Mouse (Mus musculus) G1E-ER4 (cell line): Measurements from ENCODE around the gene Eif4h. TPM values are rescaled to one million over a fixed set of nuclear protein-coding genes. Genes with fewer than 3 reads are reported as not detected.

ENCODE experiments used
- GATA1 ChIP-seq: IDR thresholded peaks from one replicate; pipeline ENCODE4 v1.8.0; 2012; ENCODE audit warnings: low read length, inconsistent platforms
- polyA plus RNA-seq: library from polyadenylated mRNA; stranded (reverse); fragments of >175 nt; gene quantifications from 2 replicates; pipeline ENCODE4 v1.2.3, GENCODE M21; 2012

The Eif4h gene
- polyA plus RNA-seq: 348 and 404 TPM in 2 replicates

DNA sequence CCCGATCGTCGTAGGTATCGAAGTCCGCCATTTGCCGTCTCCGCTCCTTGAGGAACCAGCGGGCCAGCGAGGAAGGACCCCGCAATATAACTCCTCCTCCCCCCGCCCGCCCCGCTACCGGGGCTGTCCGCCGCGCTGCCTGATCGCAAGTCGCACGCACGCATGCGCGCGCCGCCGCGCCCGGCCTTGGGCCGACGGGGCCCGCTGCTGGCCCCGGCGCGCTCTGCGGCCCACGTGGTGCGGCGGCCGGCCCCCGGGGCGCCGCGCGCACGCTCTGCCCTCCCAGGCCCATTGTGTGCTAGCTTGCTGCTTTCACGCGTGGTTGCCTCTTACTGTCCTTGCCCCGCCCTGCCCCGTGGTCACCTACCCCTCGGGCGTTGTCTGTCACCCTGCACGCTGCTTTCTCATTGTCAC, at the start of gene Eif4h:
Gene Eif4h (minus strand): TSS at position 222 of the 414 bp plus-strand sequence.
- TF ChIP-seq GATA1: no peak

- TF ChIP-seq GATA1: no peak
Measured at GRCm38 (mm10) chr5:134688718-134689284, 49.5 kb upstream of the Eif4h start.

GRCm38 (mm10) chr5:134688086-134688717, 48.9 kb upstream of the Eif4h start, which contains the start of gene Limk1:
Gene Limk1, minus strand, starts transcription at chr5:134688598.
- no peak for TF ChIP-seq GATA1

DNA sequence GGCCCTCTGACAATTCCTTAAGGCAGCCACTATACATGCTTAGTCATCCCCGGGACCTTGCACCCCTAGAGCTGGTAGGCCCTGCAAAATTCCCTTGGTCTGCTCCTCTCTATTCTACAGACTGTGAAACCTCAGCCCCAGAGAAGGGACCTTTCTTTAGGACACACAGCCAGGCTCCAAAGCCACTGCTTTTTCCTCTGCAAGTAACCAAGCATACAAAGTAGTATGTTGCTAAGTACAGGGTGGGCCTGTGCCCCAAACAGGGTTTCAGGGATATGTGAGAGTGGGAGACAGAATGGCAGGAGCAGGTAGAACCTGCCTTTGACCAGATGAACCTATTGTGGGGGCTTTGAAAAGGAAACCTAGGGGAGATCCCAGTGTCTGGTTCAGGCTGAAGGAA, 47.9 kb upstream of the Eif4h start:
- no peak for TF ChIP-seq GATA1

GRCm38 (mm10) chr5:134686541-134686940, 47.3 kb upstream of the Eif4h start:
- no peak for TF ChIP-seq GATA1

DNA sequence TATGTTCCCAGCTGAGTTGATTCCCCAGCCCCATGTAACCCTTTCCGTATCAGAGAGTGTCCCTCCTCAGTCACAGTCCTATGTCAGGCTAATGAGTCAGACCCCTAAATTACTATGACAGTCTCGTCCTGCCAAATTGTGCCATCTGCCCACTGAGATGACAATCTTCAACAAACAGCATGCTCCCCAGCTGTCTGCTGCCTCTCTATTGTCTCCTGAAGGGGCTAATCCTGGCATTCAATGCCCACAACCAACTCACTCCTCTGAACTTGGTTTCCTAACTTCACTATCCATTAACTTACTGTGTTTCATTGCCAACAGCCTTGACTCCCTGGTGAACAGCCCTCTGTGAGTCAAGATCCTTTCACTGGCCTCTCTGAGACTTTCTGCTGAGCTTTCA, 45.1 kb upstream of the Eif4h start:
- no peak for TF ChIP-seq GATA1

GRCm38 (mm10) chr5:134683813-134684212, 44.5 kb upstream of the Eif4h start:
- TF ChIP-seq GATA1: no peak

GRCm38 (mm10) chr5:134680238-134680637, 40.9 kb upstream of the Eif4h start:
- TF ChIP-seq GATA1: no peak

DNA sequence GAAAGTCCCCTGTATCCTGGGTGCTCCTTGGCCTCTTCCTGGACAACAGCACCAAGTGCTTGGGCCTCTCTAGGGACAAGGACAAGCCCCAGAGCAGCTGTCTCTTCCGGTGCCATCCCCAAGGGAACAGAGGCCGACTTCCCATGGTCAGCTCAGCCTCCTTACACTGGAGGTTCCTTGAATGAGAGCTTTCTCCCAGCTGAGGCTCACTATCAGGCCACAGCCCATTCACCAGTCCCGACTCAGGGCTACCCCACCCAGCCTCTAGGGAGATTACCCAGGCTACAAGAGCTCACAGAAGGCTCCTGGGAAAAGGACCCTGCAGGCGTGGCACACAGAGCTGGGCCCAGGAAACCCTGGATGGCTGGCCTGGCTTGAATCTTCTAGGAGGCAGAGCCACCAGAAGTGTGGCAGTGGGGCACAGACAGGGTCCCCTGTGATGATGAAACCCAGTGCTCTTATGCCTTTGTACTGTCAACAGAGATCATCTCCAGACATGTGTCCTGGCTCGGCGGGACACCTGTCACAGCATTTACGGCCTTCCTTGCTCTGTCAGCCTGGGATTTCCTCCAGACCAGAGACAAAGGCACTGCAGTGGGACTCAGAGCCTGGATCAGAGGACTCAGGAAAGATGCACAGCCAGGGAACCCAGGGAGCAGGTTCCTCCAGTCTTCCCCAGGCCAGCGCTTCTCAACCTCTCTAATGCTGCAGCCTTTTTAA, 39.7 kb upstream of the Eif4h start:
- no peak for TF ChIP-seq GATA1

GRCm38 (mm10) chr5:134678031-134678430, 38.7 kb upstream of the Eif4h start:
- TF ChIP-seq GATA1: no peak

DNA sequence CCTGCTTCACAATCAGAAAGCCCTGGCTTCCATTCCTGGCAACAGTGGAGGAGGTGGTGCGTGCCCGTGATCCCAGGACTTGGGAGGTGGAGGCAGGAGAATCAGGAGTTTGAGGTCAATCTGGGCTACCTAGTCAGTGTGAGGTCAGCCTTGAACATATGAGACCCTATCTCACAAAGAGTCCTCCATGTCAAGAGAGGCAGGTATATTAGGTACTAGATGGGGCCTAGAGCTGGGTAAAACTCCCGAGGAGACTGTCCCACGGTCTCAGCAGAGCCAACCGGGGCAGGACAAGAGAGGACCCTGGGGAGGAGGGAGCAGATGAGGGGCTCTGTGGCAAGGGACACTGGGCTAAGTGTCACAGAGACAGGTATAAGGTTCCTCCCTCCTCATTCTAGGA, 38.2 kb upstream of the Eif4h start:
- no peak for TF ChIP-seq GATA1

DNA sequence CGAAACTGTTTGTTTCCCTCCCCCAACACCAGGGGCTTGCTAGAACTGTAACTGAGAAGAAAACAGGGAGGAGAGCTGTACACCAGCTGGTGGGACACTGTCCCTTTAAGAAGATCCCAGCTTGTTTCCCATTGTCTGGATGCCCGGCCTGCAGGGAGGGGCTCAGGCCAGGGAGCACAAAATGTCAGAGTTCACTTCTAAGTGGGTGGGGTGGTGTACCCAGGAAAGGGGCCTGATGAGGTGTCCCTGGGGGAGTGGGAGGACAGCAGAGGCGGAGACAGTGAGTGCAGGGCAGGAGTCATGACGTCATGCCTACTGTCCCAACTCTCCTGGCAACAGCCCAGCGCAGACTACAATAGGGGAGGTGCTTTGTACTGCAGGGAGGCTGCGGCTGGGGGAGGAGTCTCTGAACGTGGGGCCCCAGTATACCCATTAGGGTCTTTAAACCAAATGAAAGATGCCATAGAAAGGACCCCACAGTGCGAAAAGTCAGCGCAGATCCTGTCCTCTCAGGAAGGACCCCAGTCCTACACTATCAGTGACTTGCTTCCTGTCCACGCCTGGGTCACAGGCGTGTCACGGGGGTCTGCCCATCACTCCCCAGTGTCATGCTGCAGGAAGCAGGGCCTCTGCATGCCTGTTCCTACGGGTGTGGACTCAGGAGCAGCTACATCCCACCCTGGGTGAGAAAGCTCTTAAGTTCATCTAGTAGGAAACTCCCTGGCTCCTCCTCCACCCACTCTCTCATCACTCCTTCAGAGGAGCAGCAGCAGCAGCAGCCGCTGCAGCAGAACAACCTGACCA, 36.9 kb upstream of the Eif4h start:
- TF ChIP-seq GATA1: no peak

DNA sequence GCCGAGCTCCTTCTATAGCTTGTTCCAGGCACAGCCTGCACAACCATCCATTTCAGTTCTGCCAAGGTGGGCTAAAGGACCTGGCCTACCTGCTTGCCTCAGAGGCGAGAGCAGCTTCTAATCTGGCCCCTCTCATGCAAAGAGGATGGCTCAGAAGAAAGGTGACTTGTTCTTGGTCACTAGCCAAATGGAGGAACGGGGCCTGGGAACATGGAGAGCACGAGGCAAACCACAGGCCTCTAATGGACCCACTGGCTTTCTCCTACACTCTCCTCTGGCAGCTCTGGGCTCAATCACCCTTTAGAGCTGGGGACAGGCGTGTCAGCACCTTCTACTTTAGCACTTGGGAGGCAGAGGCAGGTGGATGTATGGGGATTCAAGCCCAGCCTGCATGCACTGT, 35.7 kb upstream of the Eif4h start:
- TF ChIP-seq GATA1: no peak

- TF ChIP-seq GATA1: no peak
Measured at GRCm38 (mm10) chr5:134672611-134673010, 33.3 kb upstream of the Eif4h start.

DNA sequence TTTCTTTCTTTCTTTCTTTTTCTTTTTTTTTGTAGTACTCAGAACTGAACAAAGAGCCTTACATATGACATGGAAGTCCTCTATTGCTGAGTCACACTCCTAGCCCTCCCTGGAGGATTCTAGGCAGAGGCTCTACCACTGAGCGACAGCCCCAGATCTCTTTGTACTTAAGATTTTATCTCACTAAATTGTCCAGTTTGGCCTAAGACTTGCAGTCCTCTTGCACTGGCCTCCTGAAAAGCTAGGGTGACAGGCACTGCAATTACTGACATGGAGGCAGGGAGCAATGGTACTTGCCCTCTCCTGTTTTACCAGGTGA, 32.9 kb upstream of the Eif4h start:
- TF ChIP-seq GATA1: no peak

- no peak for TF ChIP-seq GATA1
Measured at GRCm38 (mm10) chr5:134671335-134672197, 32.3 kb upstream of the Eif4h start.
